Mouse (Mus musculus) hindbrain, embryonic 16.5 days (tissue): ENCODE measurements around the gene Snd1. TPM values are rescaled to one million over a fixed set of nuclear protein-coding genes. Genes with fewer than 3 reads are reported as not detected.

Experiments used
- ATAC-seq: fragments of 200-750 bp; cut with Nextera tagmentation; 2 replicates; pipeline ENCODE4 v1.8.0; 2017; ENCODE audit warnings: moderate TSS enrichment, moderate library complexity
- H3K27ac ChIP-seq: fragments of 300-500 bp; sonication (generic); 2 replicates; pipeline ENCODE4 v1.5.1; 2014; ENCODE audit warnings: low read depth, mild to moderate bottlenecking, control low read depth, low read length, moderate library complexity
- H3K27me3 ChIP-seq: fragments of 300-500 bp; sonication (generic); replicated peaks from 2 replicates; pipeline ENCODE4 v1.6.1; 2014; ENCODE audit warnings: low read length; ENCODE audit not compliant: control insufficient read depth, insufficient read depth
- H3K36me3 ChIP-seq: fragments of 300-500 bp; sonication (generic); 2 replicates; pipeline ENCODE4 v1.6.1; 2014; ENCODE audit warnings: mild to moderate bottlenecking, low read length, moderate library complexity, mixed read lengths; ENCODE audit not compliant: control insufficient read depth, insufficient read depth
- H3K4me1 ChIP-seq: fragments of 300-500 bp; sonication (generic); 2 replicates; pipeline ENCODE4 v1.6.1; 2014; ENCODE audit warnings: low read depth, low read length; ENCODE audit not compliant: control insufficient read depth, insufficient read depth
- H3K4me2 ChIP-seq: fragments of 300-500 bp; sonication (generic); 2 replicates; pipeline ENCODE4 v1.6.1; 2014; ENCODE audit warnings: mild to moderate bottlenecking, low read length, control low read depth, moderate library complexity
- H3K4me3 ChIP-seq: fragments of 300-500 bp; sonication (generic); 2 replicates; pipeline ENCODE4 v1.5.1; 2014; ENCODE audit warnings: mild to moderate bottlenecking, low read length, control low read depth, moderate library complexity
- H3K9ac ChIP-seq: fragments of 300-500 bp; sonication (generic); 2 replicates; pipeline ENCODE4 v1.6.1; 2014; ENCODE audit warnings: low read depth, mild to moderate bottlenecking, control low read depth, low read length, moderate library complexity
- H3K9me3 ChIP-seq: fragments of 300-500 bp; sonication (generic); 2 replicates; pipeline ENCODE4 v1.6.1; 2014; ENCODE audit warnings: mild to moderate bottlenecking, low read length, moderate library complexity; ENCODE audit not compliant: control insufficient read depth
- WGBS: fragments of 180-500 bp; shearing (Covaris S2); extraction: QIAGEN DNeasy Blood & Tissue Kit; methylation state at CpG from one replicate; pipeline ENCODE4 v1.1.7; 2014; 5-methylcytosine and 5-hydroxymethylcytosine counted together
- polyA plus RNA-seq: library from polyadenylated mRNA; unstranded; fragments of >200 nt; fragmentation: Nextera tagmentation; extraction: Ambion mirVana; gene quantifications from 2 replicates; pipeline ENCODE4 v1.2.1, GENCODE M21; 2015

Gene Snd1
- polyA plus RNA-seq, 1 experiment from 2014 or later = 69.7 TPM

GRCm38 (mm10) chr6:28874053-28874452 is 399.1 kb downstream of the Snd1 start:
- no peak for ATAC-seq
- H3K27ac ChIP-seq = no peak overlapping the region
- no peak overlapping the region for H3K9ac ChIP-seq
- H3K27me3 ChIP-seq = no peaks in the 10 kb centered on the region
- no peaks in the 10 kb centered on the region for H3K9me3 ChIP-seq
- H3K36me3 ChIP-seq = no peaks in the 10 kb centered on the region
- H3K4me3 ChIP-seq = no peak overlapping the region
- 79% methylated on average over 11 of the region's 11 CpGs for WGBS
- no peak overlapping the region for H3K4me2 ChIP-seq
- peaks cover 18% of the 10 kb centered on the region for H3K4me1 ChIP-seq

GRCm38 (mm10) chr6:28874759-28875158 is 399.8 kb downstream of the Snd1 start:
- Histone ChIP-seq H3K27me3 (no peaks in the 10 kb centered on the region), H3K27ac (no peak overlapping the region), H3K4me1 (peaks cover 18% of the 10 kb centered on the region), H3K4me3 (no peak overlapping the region), H3K4me2 (no peak overlapping the region), H3K36me3 (no peaks in the 10 kb centered on the region), H3K9me3 (no peaks in the 10 kb centered on the region), H3K9ac (no peak overlapping the region)
- ATAC-seq = no peak
- 90% methylated on average over 5 of the region's 5 CpGs for WGBS

- Histone ChIP-seq H3K36me3 (no peaks in the 10 kb centered on the region), H3K9ac (no peak overlapping the region), H3K4me1 (peaks cover 18% of the 10 kb centered on the region), H3K27ac (no peak overlapping the region), H3K4me3 (no peak overlapping the region), H3K27me3 (no peaks in the 10 kb centered on the region), H3K4me2 (no peak overlapping the region), H3K9me3 (no peaks in the 10 kb centered on the region)
- no peak for ATAC-seq
- WGBS = 64% methylated on average over 1 of the region's 1 CpGs
Measured at GRCm38 (mm10) chr6:28875333-28875732, 400.4 kb downstream of the Snd1 start.

DNA sequence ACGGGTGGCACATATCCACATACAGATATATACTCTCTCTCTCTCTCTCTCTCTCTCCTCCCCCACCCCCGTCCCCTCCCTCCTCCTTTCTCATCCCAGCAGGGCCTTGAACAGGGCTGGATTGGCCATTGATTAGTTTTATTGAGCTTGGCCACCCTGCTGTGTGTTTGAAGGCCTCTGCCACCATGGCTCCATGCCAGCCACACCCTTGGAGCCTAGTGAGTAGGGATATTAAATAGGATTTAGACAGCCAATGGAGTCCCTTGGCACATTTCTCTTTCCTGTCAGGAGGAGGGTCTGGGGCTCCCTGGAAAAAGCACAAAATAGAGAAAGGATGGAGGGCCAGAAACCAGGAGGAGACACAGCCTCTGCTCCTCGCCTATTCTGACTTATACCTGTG is 401.6 kb downstream of the Snd1 start:
- Histone ChIP-seq H3K9me3 (no peaks in the 10 kb centered on the region), H3K4me3 (no peak overlapping the region), H3K4me1 (peaks cover 18% of the 10 kb centered on the region), H3K4me2 (no peak overlapping the region), H3K27ac (no peak overlapping the region), H3K27me3 (no peaks in the 10 kb centered on the region), H3K9ac (no peak overlapping the region), H3K36me3 (no peaks in the 10 kb centered on the region)
- 37% methylated on average over 3 of the region's 3 CpGs for WGBS
- ATAC-seq = no peak

DNA sequence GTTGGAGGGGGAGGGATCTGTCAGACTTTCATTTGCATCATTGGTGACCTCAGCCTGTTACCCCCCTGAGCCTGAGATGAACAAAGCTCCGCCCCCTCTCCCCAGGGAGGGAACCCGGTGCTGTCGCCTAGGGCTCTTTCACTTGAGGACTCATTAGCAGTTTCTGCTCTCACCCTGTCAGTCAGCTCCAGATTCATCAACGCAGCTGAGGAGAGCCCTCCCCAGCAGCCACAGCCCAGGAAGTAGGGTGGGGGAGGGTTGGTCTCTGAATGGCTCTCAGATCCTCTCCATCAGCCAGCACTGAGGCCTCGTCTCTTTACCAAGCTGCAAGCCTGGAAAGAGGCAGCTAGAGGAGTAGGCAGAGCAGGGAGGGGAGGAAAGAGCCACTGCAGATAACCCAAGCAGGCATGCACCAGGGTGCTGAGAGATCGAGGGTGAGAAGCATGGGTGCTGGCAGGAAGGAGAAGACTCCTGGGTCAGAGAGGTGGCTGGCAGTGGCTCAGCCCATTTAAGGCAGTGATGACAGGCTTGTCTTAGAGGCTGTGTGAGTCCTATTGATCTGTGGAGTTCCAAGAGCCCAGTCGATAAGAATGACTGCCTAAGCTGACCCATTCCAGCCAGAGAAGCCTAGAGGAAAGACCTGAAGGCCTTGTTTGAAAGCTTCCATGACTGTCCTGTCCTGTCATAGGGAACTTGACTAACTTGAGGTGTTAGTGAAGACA is 403.2 kb downstream of the Snd1 start:
- Histone ChIP-seq H3K36me3 (no peaks in the 10 kb centered on the region), H3K27me3 (no peaks in the 10 kb centered on the region), H3K4me3 (no peak overlapping the region), H3K4me2 (no peak overlapping the region), H3K4me1 (peaks cover 18% of the 10 kb centered on the region), H3K9me3 (no peaks in the 10 kb centered on the region), H3K27ac (peak overlapping the region; percentile 18; the same call in 1 of the 2 replicates), H3K9ac (no peak overlapping the region)
- ATAC-seq = 0 out of 2 replicates have a peak, but pooled peaks have one; percentile 48
- 24% methylated on average over 7 of the region's 7 CpGs for WGBS

DNA sequence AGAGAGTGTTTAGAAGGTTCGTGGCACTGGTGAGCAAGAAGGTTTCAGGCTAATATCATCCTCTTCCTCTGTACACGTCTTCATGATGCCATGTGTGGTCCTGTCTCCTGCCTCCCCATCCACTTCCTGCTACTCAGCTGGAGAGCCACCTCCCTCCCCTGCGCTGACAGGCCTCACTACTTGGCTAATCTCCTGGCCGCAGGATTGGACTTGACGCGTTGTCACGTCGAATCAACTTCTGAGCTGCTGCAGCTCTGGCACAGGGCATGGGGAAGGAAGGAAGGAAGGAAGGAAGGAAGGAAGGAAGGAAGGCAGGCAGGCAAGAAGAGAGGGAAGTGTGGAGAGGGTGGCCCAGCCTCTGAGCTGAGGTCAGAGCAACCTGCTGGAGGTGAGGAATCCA is 404.4 kb downstream of the Snd1 start:
- ATAC-seq = no peak

GRCm38 (mm10) chr6:28880909-28881308 is 406.0 kb downstream of the Snd1 start:
- WGBS = 82% methylated on average over 4 of the region's 4 CpGs
- no peaks in the 10 kb centered on the region for H3K27me3 ChIP-seq
- peaks cover 13% of the 10 kb centered on the region for H3K4me1 ChIP-seq
- no peak overlapping the region for H3K4me3 ChIP-seq
- no peak overlapping the region for H3K9ac ChIP-seq
- no peak overlapping the region for H3K4me2 ChIP-seq
- no peak overlapping the region for H3K27ac ChIP-seq
- ATAC-seq = no peak
- H3K36me3 ChIP-seq = no peaks in the 10 kb centered on the region
- no peaks in the 10 kb centered on the region for H3K9me3 ChIP-seq

More for the DNA sequence above, 404.4 kb downstream of the Snd1 start:
- H3K4me2 ChIP-seq = no peak overlapping the region
- no peaks in the 10 kb centered on the region for H3K27me3 ChIP-seq
- H3K9ac ChIP-seq = no peak overlapping the region
- 80% methylated on average over 8 of the region's 8 CpGs for WGBS
- no peaks in the 10 kb centered on the region for H3K9me3 ChIP-seq
- H3K4me1 ChIP-seq = peaks cover 18% of the 10 kb centered on the region
- no peaks in the 10 kb centered on the region for H3K36me3 ChIP-seq
- H3K4me3 ChIP-seq = no peak overlapping the region
- H3K27ac ChIP-seq = no peak overlapping the region

- 68% methylated on average over 5 of the region's 5 CpGs for WGBS
- Histone ChIP-seq H3K9ac (no peak overlapping the region), H3K27ac (no peak overlapping the region), H3K36me3 (no peaks in the 10 kb centered on the region), H3K4me1 (peaks cover 3% of the 10 kb centered on the region), H3K4me2 (no peak overlapping the region), H3K9me3 (no peaks in the 10 kb centered on the region), H3K4me3 (no peak overlapping the region), H3K27me3 (no peaks in the 10 kb centered on the region)
- ATAC-seq = no peak
Measured at GRCm38 (mm10) chr6:28883518-28883917, 408.6 kb downstream of the Snd1 start.

DNA sequence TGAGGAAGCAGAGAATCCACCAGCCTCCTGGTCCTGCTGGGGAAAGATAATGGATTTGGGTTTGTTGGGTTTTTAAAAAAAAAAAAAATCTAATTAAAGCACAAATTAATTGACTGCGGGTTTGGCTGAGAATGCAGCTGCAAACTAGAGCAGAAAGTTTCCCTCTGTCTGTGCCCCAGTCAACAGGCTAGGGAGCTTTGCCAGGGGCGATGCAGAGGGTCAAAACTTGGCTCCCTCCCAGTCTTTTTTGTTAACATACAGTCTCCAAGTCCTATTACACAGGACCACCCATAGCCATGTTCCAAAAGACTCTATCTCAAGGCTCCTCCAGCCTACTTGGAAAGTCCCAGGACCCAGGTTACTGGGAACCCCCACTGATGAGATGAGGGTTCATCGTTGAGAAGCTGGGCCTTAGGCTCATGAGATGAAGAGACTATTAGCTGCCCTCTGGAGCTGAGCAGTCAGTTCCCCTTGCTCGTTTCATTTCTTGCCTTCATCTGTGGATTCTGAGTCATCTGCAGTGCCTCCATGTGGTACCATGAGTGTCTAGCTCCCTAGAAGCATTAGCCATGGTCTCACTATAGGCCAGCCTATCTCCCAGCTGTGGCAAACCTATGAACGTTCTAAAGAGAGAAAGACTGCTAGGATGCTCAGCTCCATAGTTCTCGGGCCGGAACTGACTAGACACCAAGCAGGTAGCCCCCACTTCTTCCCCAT is 411.9 kb downstream of the Snd1 start:
- Histone ChIP-seq H3K4me3 (no peak overlapping the region), H3K27ac (no peak overlapping the region), H3K27me3 (no peaks in the 10 kb centered on the region), H3K4me1 (peaks cover 20% of the 10 kb centered on the region), H3K9ac (no peak overlapping the region), H3K9me3 (no peaks in the 10 kb centered on the region), H3K4me2 (no peak overlapping the region), H3K36me3 (peaks cover 3% of the 10 kb centered on the region; the same call in 1 of the 2 replicates)
- 72% methylated on average over 7 of the region's 7 CpGs for WGBS
- no peak for ATAC-seq
